Comparison of ENCODE assay signal across 27 mouse cellular contexts in genomic region chr12:81839663-81840062, GRCm38 (mm10). TPM values are rescaled to one million over a fixed set of nuclear protein-coding genes. Genes with fewer than 3 reads are reported as not detected.
DNase-seq lines count a peak whose midpoint lies in the region; ATAC-seq and TF ChIP-seq lines count a peak whose summit lies in the region.
"Had no signal": no experiment of that assay in that cellular context is flagged by ENCODE, and none has a peak within 500 bp of the region (broad histone marks: within the 10 kb centered on the region; RNA-seq: fewer than 3 reads in every experiment).

No protein-coding gene starts in this region.

- no peaks in the 10 kb centered on the region for H3K27me3 ChIP-seq in heart, embryonic 10.5 days (ENCODE audit: insufficient read depth, poor library complexity, severe bottlenecking)
- H3K27me3 ChIP-seq: embryonic facial prominence, embryonic 12.5 days; heart, embryonic 13.5 days; neural tube, embryonic 12.5 days had no signal

- WGBS in heart, embryonic 10.5 days: 85% methylated on average over 5 of the region's 5 CpGs

- no peak overlapping the region for H3K27ac ChIP-seq in gastrocnemius, adult 2 months
- no peak overlapping the region for H3K27ac ChIP-seq in heart, embryonic 10.5 days
- H3K27ac ChIP-seq: embryonic facial prominence, embryonic 12.5 days; heart, adult 2 months; heart, embryonic 13.5 days; kidney, postnatal 0 days; liver, embryonic 12.5 days; neural tube, embryonic 12.5 days had no signal

- H3K9me3 ChIP-seq in heart, embryonic 10.5 days: no peaks in the 10 kb centered on the region
- H3K9me3 ChIP-seq: embryonic facial prominence, embryonic 12.5 days; heart, embryonic 13.5 days; liver, embryonic 12.5 days; neural tube, embryonic 12.5 days had no signal

- TF ChIP-seq CTCF in gastrocnemius, adult 2 months (IDR thresholded peaks at IDR 0.05): no peak

- H3K4me3 ChIP-seq in gastrocnemius, adult 2 months: no peak overlapping the region
- no peak overlapping the region for H3K4me3 ChIP-seq in heart, embryonic 10.5 days
- H3K4me3 ChIP-seq: embryonic facial prominence, embryonic 12.5 days; heart, adult 2 months; heart, embryonic 13.5 days; liver, embryonic 12.5 days; neural tube, embryonic 12.5 days had no signal

- intact Hi-C loops in gastrocnemius, adult 2 months (cut with DNase I): no loop called here

- ATAC-seq in hematopoietic stem cell, adult 5-6 weeks (replicated peaks in 1 of 2; ENCODE audit: insufficient read depth in 1 of 2, low FRiP score in 2 of 2, low TSS enrichment in 1 of 2, low read depth in 1 of 2, poor library complexity in 2 of 2, severe bottlenecking in 2 of 2): peak; percentile 51 to 53; a peak in 2 of 4 replicates
- ATAC-seq in monocyte, adult 5-6 weeks (replicated peaks; ENCODE audit: insufficient number of reproducible peaks, low FRiP score, low TSS enrichment, poor library complexity, severe bottlenecking): 0 out of 2 replicates have a peak, but pooled peaks have one; percentile 38
- ATAC-seq: forebrain, embryonic 14.5 days; hindbrain, embryonic 16.5 days; intestine, embryonic 16.5 days; liver, embryonic 12.5 days; liver, postnatal 0 days had no signal

- H3K36me3 ChIP-seq in heart, embryonic 10.5 days: no peaks in the 10 kb centered on the region
- H3K36me3 ChIP-seq: embryonic facial prominence, embryonic 12.5 days; heart, embryonic 13.5 days; liver, embryonic 12.5 days; neural tube, embryonic 12.5 days had no signal

- peak; percentile 21 for DNase-seq in T-cell, adult 2 months (ENCODE audit: low spot score)
- no peak for DNase-seq in gastrocnemius, adult 2 months
- no peak for DNase-seq in gastrocnemius, postnatal 4 days (ENCODE audit: low spot score in 2 of 2)
- DNase-seq in heart, embryonic 10.5 days (ENCODE audit: low spot score): no peak
- DNase-seq: adrenal gland, adult 8-10 months; cerebellum, adult 9-10 months; cerebellum, postnatal 36 days; embryo, embryonic 11 days; heart, adult 2 months; heart, postnatal 14 days; kidney, adult 8-10 months; layer of hippocampus, postnatal 36 days; left cerebral cortex, postnatal 4 days; liver, postnatal 0 days; lung, postnatal 36 days; midbrain, embryonic 14.5 days; thymus, postnatal 4 days had no signal

- H3K4me1 ChIP-seq in heart, embryonic 10.5 days: peaks cover 8% of the 10 kb centered on the region
- H3K4me1 ChIP-seq: neural tube, embryonic 12.5 days had no signal

RNA-seq across cellular contexts. Expression of gene Pcnx, which starts 20.2 kb away (rescaled TPM):
- total RNA-seq in hematopoietic stem cell, adult 5-6 weeks (2017): 12.1 and 15.1 TPM in 2 replicates
- 50.3 to 60.0 TPM (median 50.7 TPM) in 3 replicates for total RNA-seq in monocyte, adult 5-6 weeks (2017)
- total RNA-seq in gastrocnemius, adult 2 months (2021): 10 to 100 TPM; 50.3 to 51.3 TPM
- total RNA-seq in gastrocnemius, postnatal 4 days (2021): 10 to 100 TPM; 56.4 to 66.9 TPM
- polyA plus RNA-seq in heart, embryonic 10.5 days (2016; fragmentation: Nextera tagmentation; extraction: Ambion mirVana): 9.8 and 13.1 TPM in 2 replicates

RNA-seq across cellular contexts. Expression of gene Map3k9, which starts 58.7 kb away (rescaled TPM):
- total RNA-seq in hematopoietic stem cell, adult 5-6 weeks (2017): 2.3 and 7.1 TPM in 2 replicates
- total RNA-seq in monocyte, adult 5-6 weeks (2017): 3.7 to 4.4 TPM (median 4.4 TPM) in 3 replicates
- under 1 TPM; 0.08 to 0.10 TPM for total RNA-seq in gastrocnemius, adult 2 months (2021)
- under 1 TPM; 0.34 to 0.41 TPM for total RNA-seq in gastrocnemius, postnatal 4 days (2021)
- polyA plus RNA-seq in heart, embryonic 10.5 days (2016; fragmentation: Nextera tagmentation; extraction: Ambion mirVana): 0.21 and 0.59 TPM in 2 replicates
